Mouse (Mus musculus) thymus, adult 2 months (tissue): ENCODE data around the gene Slc29a3.

Experiments used
- CTCF ChIP-seq: fragments of 200-500 bp; IDR thresholded peaks from 2 replicates; pipeline ENCODE4 v1.5.1; 2012; ENCODE audit warnings: mild to moderate bottlenecking, control low read depth, low read length, moderate library complexity, borderline replicate concordance; ENCODE audit not compliant: control insufficient read depth, poor library complexity, insufficient read depth; ENCODE audit errors: extremely low read depth
- POLR2A ChIP-seq: fragments of 200-500 bp; IDR thresholded peaks from 2 replicates; pipeline ENCODE4 v1.6.1; 2012; ENCODE audit warnings: mild to moderate bottlenecking, low read length, control low read depth, moderate library complexity; ENCODE audit not compliant: control insufficient read depth, poor library complexity, insufficient read depth; ENCODE audit errors: extremely low read depth

GRCm38 (mm10) chr10:60790912-60791311 lies 38.3 kb upstream of the Slc29a3 start:
- TF ChIP-seq POLR2A (no peak), CTCF (no peak)
